Mouse (Mus musculus) thymus, postnatal 36 days (tissue): ENCODE data around the gene Cwc27.

Experiments
- DNase-seq, 2 experiments: peaks; one replicate each; pipeline ENCODE4 v3.0.0; 2022; ENCODE audit warnings: mixed read lengths in 2 of 2

Cwc27 gene

GRCm38 (mm10) chr13:104640694-104641454, 176.1 kb downstream of the Cwc27 start:
- no peak for DNase-seq

DNA sequence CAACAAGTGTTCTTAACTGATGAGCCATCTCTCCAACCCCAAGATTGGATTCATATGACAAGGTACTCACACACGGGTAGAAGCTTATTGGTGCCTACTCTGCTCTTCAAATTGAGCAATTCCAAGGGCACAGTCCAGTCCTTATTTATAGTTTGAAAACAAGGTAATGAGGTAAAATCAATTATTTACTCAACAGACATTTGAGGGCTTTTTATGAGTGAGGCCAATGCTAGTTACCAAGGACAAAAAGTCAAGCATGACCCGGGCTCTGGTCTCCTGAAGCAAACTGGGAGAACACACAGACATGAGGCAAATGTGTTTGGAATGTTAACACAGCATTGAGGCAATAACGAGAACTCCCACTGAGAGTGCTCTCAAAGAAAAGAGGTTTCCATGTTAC, 178.0 kb downstream of the Cwc27 start:
- DNase-seq = no peak

GRCm38 (mm10) chr13:104635965-104636462, 180.9 kb downstream of the Cwc27 start:
- DNase-seq = no peak

DNA sequence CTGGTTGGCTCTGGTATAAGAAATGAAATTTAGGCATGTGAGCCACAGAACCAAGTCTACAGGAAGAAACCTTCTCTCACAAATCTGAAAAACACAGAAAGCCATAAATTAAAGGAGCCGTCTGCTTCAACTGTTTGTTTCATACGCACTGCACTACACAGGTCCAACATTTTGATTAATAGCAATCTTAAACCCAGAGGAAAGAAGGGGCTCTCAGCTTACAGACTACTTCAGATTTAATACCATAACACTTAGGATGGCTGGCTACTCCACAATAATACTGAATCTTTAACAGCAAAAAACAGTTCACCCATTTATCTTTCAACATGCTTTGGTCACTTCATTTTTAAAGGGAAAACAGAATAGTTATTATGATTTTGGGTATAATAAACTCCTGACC, 182.2 kb downstream of the Cwc27 start:
- no peak for DNase-seq

DNA sequence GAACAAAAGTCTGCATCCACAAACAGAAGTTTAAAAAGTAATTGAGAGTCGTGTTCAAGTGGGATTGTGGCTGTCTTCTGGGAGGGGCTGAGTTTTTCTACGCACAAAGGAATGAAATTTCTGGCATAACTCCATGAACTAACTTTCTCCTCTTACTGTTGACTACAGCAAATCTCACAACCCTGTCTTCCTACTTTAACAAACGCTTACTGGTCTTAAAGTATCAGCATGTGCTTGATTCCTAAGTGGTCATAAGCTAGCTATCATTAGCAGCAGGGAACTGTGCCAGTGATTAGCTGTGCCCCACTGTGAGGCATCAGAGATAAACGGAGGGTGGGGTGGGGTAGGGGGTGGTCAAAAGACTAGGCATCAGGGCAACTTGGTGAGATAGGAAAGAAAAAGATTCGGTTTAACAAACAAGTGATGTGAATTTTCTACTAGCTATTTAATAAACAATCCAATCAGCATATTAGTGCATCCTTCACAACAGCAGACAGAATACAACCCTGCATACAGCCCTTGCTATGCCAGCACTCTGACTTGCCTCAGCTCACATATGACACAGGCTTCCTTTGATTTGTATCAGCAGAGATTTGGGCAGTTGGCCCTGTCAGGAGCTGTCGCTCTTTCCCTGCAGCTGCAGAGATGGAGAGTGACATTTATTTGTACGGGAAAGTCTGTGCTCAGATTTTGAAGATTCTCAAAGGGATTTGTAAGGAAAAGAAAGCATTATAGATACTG, 184.3 kb downstream of the Cwc27 start:
- no peak for DNase-seq

DNA sequence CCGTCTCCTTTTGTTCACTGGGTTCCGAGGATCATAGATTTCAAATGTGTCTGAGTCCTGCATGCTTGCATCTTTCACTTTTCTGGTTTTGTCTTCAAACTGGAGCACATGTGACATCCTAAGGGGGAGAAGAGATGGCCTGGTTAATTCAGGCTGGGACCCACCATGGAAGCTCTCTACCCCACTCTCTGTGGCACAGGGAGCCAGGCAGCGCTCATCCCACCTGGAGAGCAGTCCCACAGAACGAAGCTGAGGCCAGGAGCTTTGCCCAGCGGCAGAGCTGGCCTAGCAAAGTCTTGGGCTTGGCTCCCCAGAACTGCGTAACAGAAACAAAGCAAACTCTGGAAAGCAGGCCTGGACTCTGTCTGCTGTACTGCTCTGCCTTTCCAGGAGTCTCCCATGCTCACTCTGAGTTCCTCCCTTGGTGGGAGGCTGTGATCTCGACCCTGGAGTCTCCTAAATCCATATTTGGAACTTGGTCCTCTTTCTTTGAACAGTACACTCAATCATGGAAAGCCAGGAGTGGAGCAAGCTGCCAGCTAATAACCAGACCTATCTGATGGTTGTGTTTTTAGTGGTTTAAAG, 185.2 kb downstream of the Cwc27 start:
- DNase-seq = no peak

DNA sequence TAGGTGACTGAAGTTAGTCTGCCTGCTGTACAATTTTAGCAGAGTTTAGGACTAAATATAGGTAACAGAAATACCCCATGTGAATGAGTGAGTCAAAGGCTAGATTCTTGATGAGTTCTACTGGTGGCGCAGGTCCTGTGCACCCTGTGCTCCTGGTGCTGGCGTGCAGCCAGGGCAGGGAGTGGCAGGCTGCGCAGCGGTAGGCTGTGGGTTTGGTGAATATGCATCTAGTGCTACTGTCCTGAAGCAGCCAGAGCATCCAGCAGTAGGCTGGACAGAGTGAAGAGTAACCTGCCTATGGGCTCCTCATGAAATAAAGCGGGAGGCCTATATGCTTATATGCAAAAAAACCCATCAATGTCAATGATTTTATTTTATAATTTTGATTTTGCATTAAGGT, 186.1 kb downstream of the Cwc27 start:
- no peak for DNase-seq

DNA sequence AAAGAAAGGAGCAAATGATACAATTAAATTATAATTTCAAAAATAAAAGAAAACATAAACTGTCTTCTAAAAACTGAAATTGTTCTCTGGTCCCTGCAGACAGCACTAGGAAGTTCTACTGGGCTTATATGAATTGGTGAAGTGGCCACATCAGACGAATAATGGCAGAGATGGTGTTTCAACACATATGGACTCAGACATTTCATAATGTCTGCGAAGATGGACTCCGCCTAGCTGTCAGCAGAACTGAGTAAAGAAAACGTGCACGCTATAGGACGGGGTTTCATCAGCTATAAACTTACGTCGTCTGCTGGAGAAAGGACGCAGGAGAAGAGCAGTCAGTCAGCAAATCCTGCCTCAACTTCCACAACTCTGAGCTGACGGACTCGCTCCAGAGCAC, 187.3 kb downstream of the Cwc27 start:
- no peak for DNase-seq

- DNase-seq = no peak
Observed at GRCm38 (mm10) chr13:104628019-104628418, 188.9 kb downstream of the Cwc27 start.

DNA sequence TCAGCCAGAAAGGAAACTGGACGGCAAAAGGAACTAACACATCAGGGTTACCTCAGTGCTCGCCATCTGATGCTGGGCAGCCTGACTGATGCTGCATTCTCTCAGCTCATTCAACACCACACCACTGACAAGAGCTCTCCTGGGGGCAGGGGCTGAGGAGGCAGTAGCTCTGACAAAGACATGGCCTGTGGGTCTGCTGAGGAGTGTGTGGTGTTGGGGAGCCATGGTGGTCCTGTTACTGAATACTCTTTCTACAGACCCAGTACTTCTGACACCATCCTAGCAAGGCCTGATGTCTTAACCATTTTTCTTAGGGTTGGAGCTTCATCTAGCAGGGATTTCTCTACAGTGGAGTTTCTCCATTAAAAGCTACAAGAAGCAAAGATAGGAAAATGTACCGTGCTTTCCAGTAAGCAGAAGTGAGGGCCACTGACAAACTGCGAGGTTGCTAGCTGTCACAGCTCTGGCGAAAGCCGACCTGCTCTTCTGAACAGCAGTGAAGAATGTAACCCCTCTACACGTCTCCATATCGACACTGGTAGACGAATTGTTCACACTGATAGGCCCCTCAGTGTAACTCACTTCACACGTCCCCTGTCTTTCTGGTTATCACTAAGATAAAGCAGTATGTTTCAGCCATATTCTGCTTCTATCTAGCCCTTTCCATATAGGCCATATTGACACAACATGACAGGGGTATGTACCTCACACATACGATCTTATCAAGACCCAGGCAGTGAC, 189.6 kb downstream of the Cwc27 start:
- DNase-seq = no peak

- DNase-seq = peak in 1 of 2 experiments; percentile 18
Observed at GRCm38 (mm10) chr13:104623130-104623891, 193.6 kb downstream of the Cwc27 start.

DNA sequence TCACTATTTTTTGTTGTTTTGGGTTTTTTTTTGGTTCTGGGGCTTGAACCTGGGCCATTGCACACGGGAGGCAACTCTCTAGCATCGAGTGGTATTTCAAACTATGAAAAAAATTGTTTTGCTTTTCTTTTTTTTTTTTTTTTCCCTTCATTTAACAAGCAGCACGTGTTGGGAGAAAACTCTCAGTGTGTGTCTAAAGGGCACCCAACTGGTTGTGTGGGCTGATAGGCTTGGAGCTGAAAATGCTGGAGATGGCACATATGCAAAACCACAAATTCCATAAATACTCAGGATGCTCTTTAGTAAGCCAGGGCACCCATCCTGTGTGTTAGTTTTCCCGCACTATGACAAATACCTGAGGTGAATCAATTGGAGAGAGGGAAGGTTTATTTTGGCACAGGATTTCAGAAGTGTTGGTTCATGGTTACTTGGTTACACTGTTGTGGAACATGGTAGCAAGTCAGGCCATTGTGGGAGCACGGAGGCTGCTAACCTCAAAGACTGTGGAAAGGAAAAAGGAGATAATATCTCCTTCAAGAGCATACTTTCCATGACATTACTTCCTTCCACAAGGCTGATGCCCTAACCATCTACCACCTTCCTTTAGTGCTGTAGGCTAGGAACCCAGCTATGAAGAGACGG, 194.7 kb downstream of the Cwc27 start:
- DNase-seq = no peak

DNA sequence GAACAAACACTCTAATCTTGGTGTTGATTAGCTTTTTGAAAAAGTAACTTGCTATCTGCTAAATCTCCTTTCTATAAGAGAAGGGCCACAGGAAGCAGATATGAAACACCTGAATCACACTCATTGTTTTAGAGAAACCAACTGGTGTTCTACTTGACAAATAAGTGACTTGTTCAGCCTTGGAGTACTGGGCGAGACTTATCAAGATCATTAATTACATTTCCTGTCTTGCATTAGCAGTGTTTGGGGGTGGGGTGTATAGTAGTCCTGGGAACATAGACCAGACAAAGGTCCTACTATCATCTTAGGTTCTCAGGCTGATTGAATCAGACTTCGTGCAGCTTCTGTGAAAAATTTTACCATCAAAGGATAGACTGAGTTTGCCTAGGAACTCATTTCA, 196.5 kb downstream of the Cwc27 start:
- no peak for DNase-seq

DNA sequence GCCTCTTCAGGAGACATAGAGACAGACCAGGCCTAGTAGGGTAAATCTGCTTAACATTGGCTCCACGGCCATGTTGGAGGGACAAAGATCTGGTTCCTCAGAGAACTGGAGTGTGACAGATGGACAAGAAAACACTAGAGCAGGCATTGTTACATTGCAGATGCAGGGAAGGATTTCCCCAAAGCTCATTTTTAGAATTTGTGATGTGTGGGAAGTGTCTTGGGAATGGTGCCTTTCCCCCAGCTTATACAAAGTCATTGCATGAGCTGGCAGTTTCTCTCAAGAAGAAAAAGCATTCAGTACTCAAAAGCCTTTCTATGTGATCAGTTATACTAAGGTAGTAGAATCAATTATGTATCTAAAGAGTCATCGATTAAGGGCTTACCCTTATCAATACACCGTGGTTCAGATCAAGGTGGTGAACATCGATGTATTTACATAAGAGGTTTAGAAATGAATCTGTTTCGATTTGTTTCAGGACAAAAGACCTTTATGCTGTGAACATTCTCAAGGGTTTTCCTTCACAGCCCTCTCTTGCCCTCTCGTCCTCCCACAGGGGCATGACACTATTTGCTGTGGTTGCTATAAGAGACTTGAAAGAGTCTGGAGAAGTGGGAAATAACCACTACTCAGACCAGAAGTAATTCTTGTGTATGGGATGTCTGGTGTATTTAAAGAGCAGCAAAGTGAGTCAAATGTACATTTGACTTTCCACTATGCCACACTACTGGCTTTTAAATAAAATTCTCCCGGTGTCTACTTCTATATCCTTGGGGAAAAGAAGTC, 197.2 kb downstream of the Cwc27 start:
- no peak for DNase-seq

GRCm38 (mm10) chr13:104617201-104617600, 199.7 kb downstream of the Cwc27 start:
- DNase-seq = no peak

DNA sequence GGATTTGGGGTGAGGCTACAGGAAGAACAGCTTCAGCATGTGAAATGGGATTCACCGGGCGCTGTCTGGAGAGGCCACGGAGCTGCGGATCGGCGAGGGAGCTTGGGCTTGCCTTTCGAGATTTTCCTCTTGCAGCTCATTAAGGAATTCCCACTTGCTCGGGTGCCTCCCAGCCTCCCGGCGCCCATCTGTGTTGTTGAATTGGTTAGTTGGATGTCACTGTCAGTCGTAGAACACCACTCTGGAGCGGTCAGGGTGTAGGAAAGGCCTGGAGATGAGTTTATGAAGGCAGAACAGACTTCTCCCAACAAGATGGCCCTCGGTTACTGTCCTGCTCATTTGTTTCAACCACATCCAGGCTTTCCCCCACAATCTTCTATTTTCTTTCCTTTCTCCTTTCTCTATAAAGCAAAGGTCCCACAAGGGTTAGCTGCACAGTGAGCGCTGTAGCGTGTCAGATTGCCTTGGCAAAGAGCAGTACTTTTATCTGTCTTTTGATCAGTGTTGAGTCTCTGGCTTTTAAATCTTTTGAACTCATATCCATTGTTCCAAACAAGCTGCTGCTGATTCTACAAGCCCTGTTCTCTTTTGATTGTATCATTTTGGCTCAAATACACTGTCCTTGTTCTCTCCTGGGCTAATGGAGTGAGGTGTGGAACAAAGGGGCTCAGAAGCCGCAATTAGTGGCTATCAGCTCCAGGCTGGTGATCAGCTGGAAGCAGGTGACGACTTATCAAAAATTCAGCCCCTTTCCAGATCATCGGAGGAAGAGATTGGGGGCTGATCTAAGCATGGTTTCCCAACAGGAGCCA, 200.7 kb downstream of the Cwc27 start:
- DNase-seq = no peak

DNA sequence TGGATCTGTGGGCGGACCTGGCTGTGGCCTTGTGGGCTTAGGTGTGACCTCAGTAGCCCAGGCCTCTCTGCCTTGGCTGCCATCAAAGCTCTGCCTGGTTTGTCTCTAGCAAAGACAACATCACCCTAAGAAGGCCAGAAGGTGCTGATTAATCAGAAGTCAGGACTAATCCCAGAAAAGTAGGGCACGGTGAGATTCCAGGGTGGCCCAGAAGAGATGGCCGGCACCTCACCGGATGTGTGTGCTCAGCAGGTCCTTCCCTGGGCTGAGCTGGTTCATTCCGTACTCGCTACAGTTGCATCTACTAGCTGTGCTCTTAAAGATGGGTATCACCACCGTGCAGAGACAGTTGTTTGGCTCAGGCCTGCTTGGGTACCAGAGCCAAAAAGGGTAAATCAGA, 201.8 kb downstream of the Cwc27 start:
- DNase-seq = no peak

DNA sequence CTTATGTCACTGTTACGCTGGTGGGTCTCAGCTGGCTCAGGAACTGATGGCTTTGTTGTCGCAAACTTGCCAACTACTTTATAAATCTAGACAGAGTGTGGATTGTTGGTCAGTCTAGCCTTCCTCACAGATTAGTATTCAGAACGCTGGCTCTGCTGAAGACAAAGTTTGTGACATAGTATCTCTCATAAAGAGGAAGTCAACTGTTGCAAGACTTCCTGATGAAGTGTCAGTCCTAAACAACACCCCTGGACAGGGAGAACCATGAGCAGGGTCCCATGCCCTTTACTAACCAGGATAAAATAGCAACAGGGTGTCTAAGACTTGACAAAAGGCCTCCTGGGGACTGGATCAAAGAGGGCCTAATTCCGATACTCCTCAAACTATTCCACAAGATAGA, 205.6 kb downstream of the Cwc27 start:
- no peak for DNase-seq

DNA sequence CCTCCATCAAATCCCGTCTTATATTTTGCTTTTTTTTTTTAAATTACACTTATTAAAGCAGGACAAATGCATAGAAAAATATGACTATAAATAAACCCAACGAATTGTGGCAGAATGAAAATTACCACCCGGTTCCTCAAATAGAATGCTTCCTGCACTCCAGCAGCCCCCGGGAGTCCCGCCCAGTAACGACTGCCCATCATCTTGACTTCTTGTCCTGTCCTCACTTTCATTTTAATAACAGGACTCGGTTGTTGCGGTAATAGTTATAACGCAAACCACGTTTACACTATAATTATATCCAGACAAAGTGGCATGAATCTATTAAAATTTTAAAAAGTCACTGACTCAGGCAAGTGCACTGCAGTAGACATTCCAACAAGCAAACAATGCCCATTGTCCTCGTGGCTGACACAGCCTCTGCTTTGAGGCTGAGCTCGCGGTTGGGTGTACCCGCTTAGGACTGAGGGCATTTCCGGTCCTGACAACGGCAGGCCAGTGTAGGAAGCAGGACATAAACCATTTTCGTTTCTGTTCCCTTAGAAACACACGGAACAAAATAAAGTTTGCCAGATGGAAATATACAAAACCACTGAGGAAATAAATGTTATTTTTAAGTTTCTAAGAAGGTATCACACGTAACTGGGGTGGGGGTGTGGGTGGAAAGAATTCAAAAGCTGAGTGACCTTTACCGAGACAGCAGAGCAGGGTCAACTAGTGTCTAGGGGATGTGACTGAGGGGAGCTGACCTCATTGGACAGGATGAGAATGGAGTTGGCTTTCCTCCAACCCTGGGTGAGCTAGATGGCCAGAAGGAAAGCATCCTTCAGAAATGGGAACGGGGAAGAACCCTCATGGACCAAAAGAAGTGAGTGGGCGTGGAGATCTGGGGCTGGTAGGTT, 206.5 kb downstream of the Cwc27 start:
- peak in 1 of 2 experiments; percentile 26 for DNase-seq
